Mouse (Mus musculus): ENCODE results near the gene Acbd3. TPM values are rescaled to one million over a fixed set of nuclear protein-coding genes. Genes with fewer than 3 reads are reported as not detected.

Acbd3 gene
- total RNA-seq, 2 experiments from 2014 or later = 26.5 to 40.6 TPM

GRCm38 (mm10) chr1:180757956-180758520, 32.2 kb downstream of the Acbd3 start:
- no peak for ATAC-seq (replicated peaks; ENCODE audit: poor library complexity, severe bottlenecking)

- ATAC-seq (replicated peaks; ENCODE audit: poor library complexity, severe bottlenecking) = no peak
Measured at GRCm38 (mm10) chr1:180762180-180762579, 36.3 kb downstream of the Acbd3 start.

GRCm38 (mm10) chr1:180762679-180763078, 36.8 kb downstream of the Acbd3 start:
- ATAC-seq (replicated peaks; ENCODE audit: poor library complexity, severe bottlenecking) = peak; percentile 64

GRCm38 (mm10) chr1:180763307-180763706, 37.5 kb downstream of the Acbd3 start:
- ATAC-seq (replicated peaks; ENCODE audit: poor library complexity, severe bottlenecking) = no peak

GRCm38 (mm10) chr1:180763828-180764227, 38.0 kb downstream of the Acbd3 start:
- ATAC-seq (replicated peaks; ENCODE audit: poor library complexity, severe bottlenecking) = peak; percentile 64

- ATAC-seq (replicated peaks; ENCODE audit: poor library complexity, severe bottlenecking) = no peak
Measured at GRCm38 (mm10) chr1:180765393-180765792, 39.5 kb downstream of the Acbd3 start.

GRCm38 (mm10) chr1:180766557-180766956, 40.7 kb downstream of the Acbd3 start:
- ATAC-seq (replicated peaks; ENCODE audit: poor library complexity, severe bottlenecking) = peak; percentile 46

GRCm38 (mm10) chr1:180767541-180768333, 41.9 kb downstream of the Acbd3 start:
- no peak for ATAC-seq (replicated peaks; ENCODE audit: poor library complexity, severe bottlenecking)

GRCm38 (mm10) chr1:180768334-180769168, 42.7 kb downstream of the Acbd3 start:
- ATAC-seq (replicated peaks; ENCODE audit: poor library complexity, severe bottlenecking) = peak; percentile 57

- ATAC-seq (replicated peaks; ENCODE audit: poor library complexity, severe bottlenecking) = no peak
Measured at GRCm38 (mm10) chr1:180771306-180771705, 45.5 kb downstream of the Acbd3 start.

GRCm38 (mm10) chr1:180771722-180772121, 45.9 kb downstream of the Acbd3 start:
- ATAC-seq (replicated peaks; ENCODE audit: poor library complexity, severe bottlenecking) = peak; percentile 58

- ATAC-seq (replicated peaks; ENCODE audit: poor library complexity, severe bottlenecking) = no peak
Measured at GRCm38 (mm10) chr1:180772291-180772690, 46.4 kb downstream of the Acbd3 start.

GRCm38 (mm10) chr1:180774664-180775063, 48.8 kb downstream of the Acbd3 start:
- ATAC-seq (replicated peaks; ENCODE audit: poor library complexity, severe bottlenecking) = no peak

GRCm38 (mm10) chr1:180775317-180775716, 49.5 kb downstream of the Acbd3 start:
- no peak for ATAC-seq (replicated peaks; ENCODE audit: poor library complexity, severe bottlenecking)

GRCm38 (mm10) chr1:180775849-180776493, 50.1 kb downstream of the Acbd3 start:
- no peak for ATAC-seq (replicated peaks; ENCODE audit: poor library complexity, severe bottlenecking)

- no peak for ATAC-seq (replicated peaks; ENCODE audit: poor library complexity, severe bottlenecking)
Measured at GRCm38 (mm10) chr1:180776494-180776893, 50.7 kb downstream of the Acbd3 start.

- ATAC-seq (replicated peaks; ENCODE audit: poor library complexity, severe bottlenecking) = peak; percentile 6; the same call in 1 of the 2 replicates
Measured at GRCm38 (mm10) chr1:180777289-180777659, 51.4 kb downstream of the Acbd3 start.

GRCm38 (mm10) chr1:180777660-180778402, 52.0 kb downstream of the Acbd3 start:
- peak; percentile 78 for ATAC-seq (replicated peaks; ENCODE audit: poor library complexity, severe bottlenecking)

GRCm38 (mm10) chr1:180778403-180778754, 52.5 kb downstream of the Acbd3 start:
- peak; percentile 28 for ATAC-seq (replicated peaks; ENCODE audit: poor library complexity, severe bottlenecking)

GRCm38 (mm10) chr1:180778941-180779340, 53.1 kb downstream of the Acbd3 start:
- ATAC-seq (replicated peaks; ENCODE audit: poor library complexity, severe bottlenecking) = no peak
